Mouse (Mus musculus): ENCODE data around the gene E030018B13Rik.

E030018B13Rik gene

GRCm38 (mm10) chr7:63897655-63898054 is 19.0 kb upstream of the E030018B13Rik start:
- DNase-seq (ENCODE audit: low spot score) = no peak

GRCm38 (mm10) chr7:63898201-63898600 is 18.5 kb upstream of the E030018B13Rik start:
- DNase-seq (ENCODE audit: low spot score) = no peak

- no peak for DNase-seq (ENCODE audit: low spot score)
These were observed 16.7 kb upstream of the E030018B13Rik start for GRCm38 (mm10) chr7:63899925-63900324.

GRCm38 (mm10) chr7:63900411-63900810 is 16.2 kb upstream of the E030018B13Rik start:
- DNase-seq (ENCODE audit: low spot score) = no peak

- no peak for DNase-seq (ENCODE audit: low spot score)
These were observed 15.3 kb upstream of the E030018B13Rik start for GRCm38 (mm10) chr7:63901346-63901745.

GRCm38 (mm10) chr7:63901942-63902341 is 14.7 kb upstream of the E030018B13Rik start:
- DNase-seq (ENCODE audit: low spot score) = no peak

GRCm38 (mm10) chr7:63902604-63903210 is 13.9 kb upstream of the E030018B13Rik start:
- DNase-seq (ENCODE audit: low spot score) = no peak

GRCm38 (mm10) chr7:63903635-63904380 is 12.8 kb upstream of the E030018B13Rik start:
- no peak for DNase-seq (ENCODE audit: low spot score)

GRCm38 (mm10) chr7:63905190-63905589 is 11.5 kb upstream of the E030018B13Rik start:
- peak; percentile 52 for DNase-seq (ENCODE audit: low spot score)

GRCm38 (mm10) chr7:63905642-63906041 is 11.0 kb upstream of the E030018B13Rik start:
- no peak for DNase-seq (ENCODE audit: low spot score)

- DNase-seq (ENCODE audit: low spot score) = no peak
These were observed 8.7 kb upstream of the E030018B13Rik start for GRCm38 (mm10) chr7:63907778-63908495.

- DNase-seq (ENCODE audit: low spot score) = no peak
These were observed 8.0 kb upstream of the E030018B13Rik start for GRCm38 (mm10) chr7:63908496-63909285.

GRCm38 (mm10) chr7:63910225-63910624 is 6.4 kb upstream of the E030018B13Rik start:
- DNase-seq (ENCODE audit: low spot score) = no peak

- DNase-seq (ENCODE audit: low spot score) = no peak
These were observed 5.7 kb upstream of the E030018B13Rik start for GRCm38 (mm10) chr7:63910912-63911311.

GRCm38 (mm10) chr7:63911383-63912233 is 5.0 kb upstream of the E030018B13Rik start:
- DNase-seq (ENCODE audit: low spot score) = peak; percentile 85

- no peak for DNase-seq (ENCODE audit: low spot score)
These were observed 4.3 kb upstream of the E030018B13Rik start for GRCm38 (mm10) chr7:63912234-63912810.

- no peak for DNase-seq (ENCODE audit: low spot score)
These were observed 3.5 kb upstream of the E030018B13Rik start for GRCm38 (mm10) chr7:63912924-63913723.

- DNase-seq (ENCODE audit: low spot score) = peak; percentile 67
These were observed 2.6 kb upstream of the E030018B13Rik start for GRCm38 (mm10) chr7:63913724-63914692.

GRCm38 (mm10) chr7:63914891-63915290 is 1.8 kb upstream of the E030018B13Rik start:
- no peak for DNase-seq (ENCODE audit: low spot score)

Measured in adipocyte (in vitro differentiated cells).